Mouse (Mus musculus): Measurements from ENCODE around the gene Prkar1b.

GRCm38 (mm10) chr5:139111991-139112390 lies 37.8 kb downstream of the Prkar1b start:
- TF ChIP-seq POLR2A (IDR thresholded peaks at IDR 0.05; ENCODE audit: extremely low read depth, insufficient read depth, low read length) = no peak
- TF ChIP-seq CTCF (IDR thresholded peaks at IDR 0.05; ENCODE audit: low read depth, low read length) = no peak

Measured in liver, adult 2 months (tissue).